Mouse (Mus musculus): ENCODE data around the gene Kcnab3. TPM values are rescaled to one million over a fixed set of nuclear protein-coding genes. Genes with fewer than 3 reads are reported as not detected.
A peak's percentile ranks its signal among the peaks of the same experiment; 100 is the strongest.
"Not testable (repeated sequence)": the region's sequence is repeated elsewhere in the genome, so short reads cannot be mapped to it uniquely, and the experiment has no call there.

Gene Kcnab3
- polyA plus RNA-seq, 1 experiment from 2014 or later = 4.7 TPM

GRCm38 (mm10) chr11:69311266-69311665, 14.8 kb upstream of the Kcnab3 start:
- no peak for ATAC-seq (ENCODE audit: low FRiP score)
- H3K4me3 ChIP-seq (replicated peaks; ENCODE audit: low read length) = no peak overlapping the region

GRCm38 (mm10) chr11:69316361-69316760, 9.7 kb upstream of the Kcnab3 start:
- no peak overlapping the region for H3K4me2 ChIP-seq (replicated peaks)
- DNase-seq (ENCODE audit: low spot score) (no peak), ATAC-seq (ENCODE audit: low FRiP score) (no peak)
- no peak overlapping the region for H3K9ac ChIP-seq
- H3K4me3 ChIP-seq (replicated peaks; ENCODE audit: low read length) = no peak overlapping the region
- no peak overlapping the region for H3K27ac ChIP-seq
- no peaks in the 10 kb centered on the region for H3K4me1 ChIP-seq (replicated peaks; ENCODE audit: control insufficient read depth, insufficient read depth, low read length)
- no peaks in the 10 kb centered on the region for H3K9me3 ChIP-seq (ENCODE audit: control insufficient read depth, low read length)
- peaks cover 57% of the 10 kb centered on the region for H3K36me3 ChIP-seq (replicated peaks; ENCODE audit: control insufficient read depth, insufficient read depth)
- WGBS = 100% methylated on average over 6 of the region's 6 CpGs
- H3K27me3 ChIP-seq (ENCODE audit: control insufficient read depth, insufficient read depth, low read length) = no peaks in the 10 kb centered on the region

More at GRCm38 (mm10) chr11:69311266-69311665, 14.8 kb upstream of the Kcnab3 start:
- no peak overlapping the region for H3K27ac ChIP-seq
- H3K4me2 ChIP-seq (replicated peaks) = no peak overlapping the region
- DNase-seq (ENCODE audit: low spot score) = peak; percentile 43
- no peaks in the 10 kb centered on the region for H3K9me3 ChIP-seq (ENCODE audit: control insufficient read depth, low read length)
- no peaks in the 10 kb centered on the region for H3K4me1 ChIP-seq (replicated peaks; ENCODE audit: control insufficient read depth, insufficient read depth, low read length)
- H3K9ac ChIP-seq = no peak overlapping the region
- peaks cover 76% of the 10 kb centered on the region for H3K36me3 ChIP-seq (replicated peaks; ENCODE audit: control insufficient read depth, insufficient read depth)
- H3K27me3 ChIP-seq (ENCODE audit: control insufficient read depth, insufficient read depth, low read length) = no peaks in the 10 kb centered on the region
- WGBS = 71% methylated on average over 7 of the region's 7 CpGs

GRCm38 (mm10) chr11:69318000-69318399, 8.1 kb upstream of the Kcnab3 start:
- not testable (repeated sequence) for DNase-seq (ENCODE audit: low spot score)

GRCm38 (mm10) chr11:69321580-69321979, 4.5 kb upstream of the Kcnab3 start:
- no peak for ATAC-seq (ENCODE audit: low FRiP score)
- H3K27ac ChIP-seq = no peak overlapping the region
- H3K4me2 ChIP-seq (replicated peaks) = peak overlapping the region; percentile 73
- H3K9ac ChIP-seq = peak overlapping the region; percentile 71; the same call in 1 of the 2 replicates
- H3K9me3 ChIP-seq (ENCODE audit: control insufficient read depth, low read length) = no peaks in the 10 kb centered on the region
- H3K4me3 ChIP-seq (replicated peaks; ENCODE audit: low read length) = no peak overlapping the region
- peaks cover 30% of the 10 kb centered on the region for H3K36me3 ChIP-seq (replicated peaks; ENCODE audit: control insufficient read depth, insufficient read depth)
- H3K4me1 ChIP-seq (replicated peaks; ENCODE audit: control insufficient read depth, insufficient read depth, low read length) = peaks cover 29% of the 10 kb centered on the region
- 89% methylated on average over 6 of the region's 6 CpGs for WGBS
- H3K27me3 ChIP-seq (ENCODE audit: control insufficient read depth, insufficient read depth, low read length) = no peaks in the 10 kb centered on the region
- DNase-seq (ENCODE audit: low spot score) = no peak

More at GRCm38 (mm10) chr11:69318000-69318399, 8.1 kb upstream of the Kcnab3 start:
- not testable (repeated sequence) for H3K9me3 ChIP-seq (ENCODE audit: control insufficient read depth, low read length); ATAC-seq (ENCODE audit: low FRiP score); H3K4me2 ChIP-seq (replicated peaks); H3K4me3 ChIP-seq (replicated peaks; ENCODE audit: low read length); H3K9ac ChIP-seq; H3K27me3 ChIP-seq (ENCODE audit: control insufficient read depth, insufficient read depth, low read length); H3K27ac ChIP-seq
- H3K4me1 ChIP-seq (replicated peaks; ENCODE audit: control insufficient read depth, insufficient read depth, low read length) = peaks cover 13% of the 10 kb centered on the region
- peaks cover 51% of the 10 kb centered on the region for H3K36me3 ChIP-seq (replicated peaks; ENCODE audit: control insufficient read depth, insufficient read depth)
- 90% methylated on average over 3 of the region's 3 CpGs for WGBS

GRCm38 (mm10) chr11:69322010-69322409, 4.0 kb upstream of the Kcnab3 start:
- Histone ChIP-seq H3K4me3 (replicated peaks; ENCODE audit: low read length) (no peak overlapping the region), H3K9ac (peak overlapping the region; percentile 71), H3K9me3 (ENCODE audit: control insufficient read depth, low read length) (no peaks in the 10 kb centered on the region), H3K4me1 (replicated peaks; ENCODE audit: control insufficient read depth, insufficient read depth, low read length) (peaks cover 33% of the 10 kb centered on the region), H3K4me2 (replicated peaks) (peak overlapping the region; percentile 73), H3K27ac (no peak overlapping the region), H3K36me3 (replicated peaks; ENCODE audit: control insufficient read depth, insufficient read depth) (peaks cover 26% of the 10 kb centered on the region), H3K27me3 (ENCODE audit: control insufficient read depth, insufficient read depth, low read length) (0 out of 2 replicates have a peak, but pooled peaks cover 3% of the 10 kb centered on the region)
- DNase-seq (ENCODE audit: low spot score) (no peak), ATAC-seq (ENCODE audit: low FRiP score) (no peak)
- 62% methylated on average over 6 of the region's 6 CpGs for WGBS

GRCm38 (mm10) chr11:69322693-69323471, 3.2 kb upstream of the Kcnab3 start:
- H3K27me3 ChIP-seq (ENCODE audit: control insufficient read depth, insufficient read depth, low read length) = 0 out of 2 replicates have a peak, but pooled peaks cover 10% of the 10 kb centered on the region
- peaks cover 35% of the 10 kb centered on the region for H3K4me1 ChIP-seq (replicated peaks; ENCODE audit: control insufficient read depth, insufficient read depth, low read length)
- no peak for ATAC-seq (ENCODE audit: low FRiP score)
- no peak for DNase-seq (ENCODE audit: low spot score)
- peak overlapping the region; percentile 56 for H3K4me3 ChIP-seq (replicated peaks; ENCODE audit: low read length)
- H3K27ac ChIP-seq = peak overlapping the region; percentile 77
- peaks cover 17% of the 10 kb centered on the region for H3K36me3 ChIP-seq (replicated peaks; ENCODE audit: control insufficient read depth, insufficient read depth)
- H3K4me2 ChIP-seq (replicated peaks) = peak overlapping the region; percentile 73
- 25% methylated on average over 18 of the region's 18 CpGs for WGBS
- peak overlapping the region; percentile 71 for H3K9ac ChIP-seq
- H3K9me3 ChIP-seq (ENCODE audit: control insufficient read depth, low read length) = no peaks in the 10 kb centered on the region

- Histone ChIP-seq H3K27ac (peak within 1 kb of the TSS; percentile 77), H3K4me2 (replicated peaks) (peak within 1 kb of the TSS; percentile 77), H3K36me3 (replicated peaks; ENCODE audit: control insufficient read depth, insufficient read depth) (0 out of 2 replicates have a peak, but pooled peaks cover 9% of the 10 kb centered on the region), H3K27me3 (ENCODE audit: control insufficient read depth, insufficient read depth, low read length) (0 out of 2 replicates have a peak, but pooled peaks cover 10% of the 10 kb centered on the region), H3K9me3 (ENCODE audit: control insufficient read depth, low read length) (no peaks in the 10 kb centered on the region), H3K4me3 (replicated peaks; ENCODE audit: low read length) (peak within 1 kb of the TSS; percentile 56), H3K4me1 (replicated peaks; ENCODE audit: control insufficient read depth, insufficient read depth, low read length) (peaks cover 35% of the 10 kb centered on the region), H3K9ac (peak within 1 kb of the TSS; percentile 75)
- WGBS = under 1% methylated on average over 30 of the region's 30 CpGs
- peak; percentile 97 for DNase-seq (ENCODE audit: low spot score)
- peak; percentile 94 for ATAC-seq (ENCODE audit: low FRiP score)
Observed at GRCm38 (mm10) chr11:69323667-69324111, 2.4 kb upstream of the Kcnab3 start, which contains the start of the genes Cntrob and Trappc1. Cntrob (minus strand) TSS chr11:69323775. Trappc1 (plus strand) TSS chr11:69323980.

GRCm38 (mm10) chr11:69324749-69325148, 1.3 kb upstream of the Kcnab3 start:
- Histone ChIP-seq H3K4me2 (replicated peaks) (peak overlapping the region; percentile 77), H3K27ac (no peak overlapping the region), H3K36me3 (replicated peaks; ENCODE audit: control insufficient read depth, insufficient read depth) (0 out of 2 replicates have a peak, but pooled peaks cover 3% of the 10 kb centered on the region), H3K9me3 (ENCODE audit: control insufficient read depth, low read length) (no peaks in the 10 kb centered on the region), H3K27me3 (ENCODE audit: control insufficient read depth, insufficient read depth, low read length) (0 out of 2 replicates have a peak, but pooled peaks cover 10% of the 10 kb centered on the region), H3K4me3 (replicated peaks; ENCODE audit: low read length) (peak overlapping the region; percentile 56), H3K9ac (peak overlapping the region; percentile 75; the same call in 1 of the 2 replicates), H3K4me1 (replicated peaks; ENCODE audit: control insufficient read depth, insufficient read depth, low read length) (peaks cover 35% of the 10 kb centered on the region)
- 80% methylated on average over 6 of the region's 6 CpGs for WGBS
- ATAC-seq (ENCODE audit: low FRiP score) (no peak), DNase-seq (ENCODE audit: low spot score) (no peak)

Measured in hindbrain, embryonic 14.5 days (tissue).